8 mouse cellular contexts compared by ENCODE assay signal in genomic region chr7:73541079-73541390, GRCm38 (mm10). TPM values are rescaled to one million over a fixed set of nuclear protein-coding genes. Genes with fewer than 3 reads are reported as not detected.
A peak's percentile ranks its signal among the peaks of the same experiment; 100 is the strongest.
DNase-seq lines count a peak whose midpoint lies in the region; ATAC-seq and TF ChIP-seq lines count a peak whose summit lies in the region.

No protein-coding gene starts in this region.

- peak overlapping the region; percentile 88 for H3K4me3 ChIP-seq in heart, embryonic 16.5 days (ENCODE audit: low read length)
- H3K4me3 ChIP-seq in G1E (ENCODE audit: low read depth, low read length), result peak overlapping the region; percentile 71
- peak overlapping the region; percentile 76 for H3K4me3 ChIP-seq in hindbrain, embryonic 10.5 days
- H3K4me3 ChIP-seq in midbrain, embryonic 10.5 days, result peak overlapping the region; percentile 72

- peak overlapping the region; percentile 100 for H3K27ac ChIP-seq in heart, embryonic 16.5 days (ENCODE audit: low read length)
- H3K27ac ChIP-seq in hindbrain, embryonic 10.5 days, result peak overlapping the region; percentile 98
- H3K27ac ChIP-seq in midbrain, embryonic 10.5 days (replicated peaks), result peak overlapping the region; percentile 97

- WGBS in heart, embryonic 16.5 days, result under 1% methylated on average over 4 of the region's 4 CpGs
- 0% methylated on average over 4 of the region's 4 CpGs for WGBS in hindbrain, embryonic 10.5 days
- under 1% methylated on average over 4 of the region's 4 CpGs for WGBS in midbrain, embryonic 10.5 days

- no peaks in the 10 kb centered on the region for H3K27me3 ChIP-seq in heart, embryonic 16.5 days (ENCODE audit: control insufficient read depth, insufficient read depth, low read length)
- H3K27me3 ChIP-seq in G1E (ENCODE audit: insufficient read depth, low read length), result no peaks in the 10 kb centered on the region
- H3K27me3 ChIP-seq in hindbrain, embryonic 10.5 days (ENCODE audit: insufficient read depth, poor library complexity, severe bottlenecking), result no peaks in the 10 kb centered on the region
- no peaks in the 10 kb centered on the region for H3K27me3 ChIP-seq in midbrain, embryonic 10.5 days (ENCODE audit: low read depth, poor library complexity, severe bottlenecking)

- no peaks in the 10 kb centered on the region for H3K9me3 ChIP-seq in heart, embryonic 16.5 days (replicated peaks; ENCODE audit: control insufficient read depth, low read length)
- H3K9me3 ChIP-seq in G1E (replicated peaks), result no peaks in the 10 kb centered on the region
- no peaks in the 10 kb centered on the region for H3K9me3 ChIP-seq in hindbrain, embryonic 10.5 days
- H3K9me3 ChIP-seq in midbrain, embryonic 10.5 days (replicated peaks), result no peaks in the 10 kb centered on the region

- peak overlapping the region; percentile 97 for H3K9ac ChIP-seq in heart, embryonic 16.5 days (ENCODE audit: low read length)

- ATAC-seq in heart, embryonic 16.5 days (replicated peaks; ENCODE audit: extremely low read depth, insufficient read depth, low FRiP score), result no peak
- no peak for ATAC-seq in G1E (ENCODE audit: extremely low read depth, insufficient number of reproducible peaks, low FRiP score, poor library complexity, severe bottlenecking)

- peak overlapping the region; percentile 60 for H3K4me2 ChIP-seq in heart, embryonic 16.5 days (ENCODE audit: low read depth, low read length)

- no peak for TF ChIP-seq CTCF in G1E (IDR thresholded peaks at IDR 0.05; ENCODE audit: low read depth, low read length)

- DNase-seq in heart, adult 8-10 months (ENCODE audit: low spot score), result no peak
- DNase-seq in G1E (ENCODE audit: low spot score), result no peak
- DNase-seq in hindbrain, embryonic 10.5 days (ENCODE audit: low spot score), result no peak
- no peak for DNase-seq in midbrain, embryonic 10.5 days (ENCODE audit: low spot score)
- DNase-seq in frontal cortex, postnatal 36 days (ENCODE audit: low spot score in 2 of 2), result no peak
- DNase-seq in ovary, adult 18-20 months (ENCODE audit: low spot score), result no peak
- no peak for DNase-seq in urinary bladder, adult 18-20 months (ENCODE audit: low spot score in 2 of 2)

- H3K36me3 ChIP-seq in heart, embryonic 16.5 days (ENCODE audit: control insufficient read depth, insufficient read depth), result peaks cover 8% of the 10 kb centered on the region
- peaks cover 13% of the 10 kb centered on the region for H3K36me3 ChIP-seq in G1E (replicated peaks)
- H3K36me3 ChIP-seq in hindbrain, embryonic 10.5 days, result peaks cover 40% of the 10 kb centered on the region
- H3K36me3 ChIP-seq in midbrain, embryonic 10.5 days, result peaks cover 39% of the 10 kb centered on the region

- peaks cover 14% of the 10 kb centered on the region for H3K4me1 ChIP-seq in heart, embryonic 16.5 days (ENCODE audit: control insufficient read depth, insufficient read depth, low read length)
- peaks cover 11% of the 10 kb centered on the region; the same call in 1 of the 2 replicates for H3K4me1 ChIP-seq in G1E (ENCODE audit: insufficient read depth, low read depth, low read length)
- H3K4me1 ChIP-seq in hindbrain, embryonic 10.5 days (replicated peaks), result peaks cover 15% of the 10 kb centered on the region
- peaks cover 24% of the 10 kb centered on the region for H3K4me1 ChIP-seq in midbrain, embryonic 10.5 days

RNA-seq across cellular contexts. Expression of gene Chd2, which starts 0.6 kb away (rescaled TPM):
- polyA plus RNA-seq in heart, embryonic 16.5 days (2015; fragmentation: Nextera tagmentation; extraction: Ambion mirVana), result 33.1 and 36.5 TPM in 2 replicates
- 10 to 100 TPM; 37.2 to 45.8 (median 39.8) TPM for total RNA-seq in heart, adult 8-10 months (2022)
- total RNA-seq in G1E (2014; fragmentation: Nextera tagmentation), result 217 and 257 TPM in 2 replicates
- total RNA-seq in G1E (2017), result 83.7 and 125 TPM in 2 replicates
- polyA plus RNA-seq in G1E (2012), result 57.8 and 76.7 TPM in 2 replicates
- 37.1 and 38.9 TPM in 2 replicates for polyA plus RNA-seq in hindbrain, embryonic 10.5 days (2016; fragmentation: Nextera tagmentation; extraction: Ambion mirVana)
- polyA plus RNA-seq in midbrain, embryonic 10.5 days (2016; fragmentation: Nextera tagmentation; extraction: Ambion mirVana), result 39.6 and 48.3 TPM in 2 replicates
